Mouse (Mus musculus): ENCODE measurements around the gene Accsl. TPM values are rescaled to one million over a fixed set of nuclear protein-coding genes. Genes with fewer than 3 reads are reported as not detected.

The Accsl gene
- polyA plus RNA-seq, 1 experiment from 2014 or later = not detected

DNA sequence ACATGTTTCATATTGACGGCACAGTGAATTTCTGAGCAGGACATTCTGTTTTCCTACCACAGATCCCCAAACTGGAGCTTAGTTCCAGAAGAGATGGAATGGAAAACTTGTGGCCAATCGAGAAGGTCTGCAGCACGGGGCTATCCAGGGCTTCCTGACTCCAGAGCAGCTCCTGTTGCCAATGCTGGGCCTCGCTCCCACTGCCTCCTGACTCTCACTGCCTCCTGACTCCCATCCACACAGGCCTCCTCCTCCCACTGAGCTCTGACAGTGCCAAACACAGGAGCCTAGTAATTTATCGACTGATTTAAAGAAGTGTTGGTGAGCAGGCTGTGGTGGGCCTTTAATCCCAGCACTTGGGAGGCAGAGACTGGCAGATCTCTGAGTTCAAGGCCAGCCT is 60.9 kb downstream of the Accsl start:
- Histone ChIP-seq H3K4me1 (replicated peaks; ENCODE audit: insufficient read depth, low read length) (no peaks in the 10 kb centered on the region), H3K4me2 (ENCODE audit: low read length) (no peak overlapping the region), H3K27ac (no peak overlapping the region), H3K36me3 (ENCODE audit: insufficient read depth, low read length) (peaks cover 40% of the 10 kb centered on the region), H3K4me3 (replicated peaks; ENCODE audit: low read depth, low read length) (no peak overlapping the region), H3K9me3 (replicated peaks; ENCODE audit: low read length) (no peaks in the 10 kb centered on the region), H3K9ac (ENCODE audit: low read depth, low read length) (no peak overlapping the region), H3K27me3 (ENCODE audit: insufficient read depth, low read length) (no peaks in the 10 kb centered on the region)
- no peak for TF ChIP-seq CTCF (IDR thresholded peaks at IDR 0.05; ENCODE audit: low read depth)
- 81% methylated on average over 5 of the region's 5 CpGs for WGBS
- ATAC-seq (replicated peaks; ENCODE audit: low FRiP score, low read depth) (no peak), DNase-seq (ENCODE audit: low spot score) (no peak)

DNA sequence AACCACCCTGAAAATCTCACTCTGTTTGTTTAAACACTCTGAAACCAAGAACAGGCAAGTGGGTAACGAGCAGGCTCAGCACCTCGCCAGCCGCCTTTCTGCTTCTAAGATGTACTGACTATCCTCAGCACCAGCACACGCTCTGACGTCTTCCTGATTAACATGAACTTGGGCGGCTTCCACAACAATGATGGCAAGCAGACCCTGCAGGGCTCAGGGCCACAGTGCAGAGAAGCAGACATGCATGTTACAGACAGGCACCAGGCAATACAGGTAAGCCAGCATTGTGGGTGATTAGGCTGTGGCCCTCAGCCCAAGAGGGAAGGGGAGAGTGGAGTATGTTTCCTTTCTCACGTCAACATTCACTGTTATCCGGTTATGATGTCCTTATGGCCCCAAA is 61.5 kb downstream of the Accsl start:
- no peak for DNase-seq (ENCODE audit: low spot score)
- no peak for TF ChIP-seq CTCF (IDR thresholded peaks at IDR 0.05; ENCODE audit: low read depth)
- H3K36me3 ChIP-seq (ENCODE audit: insufficient read depth, low read length) = peaks cover 42% of the 10 kb centered on the region

DNA sequence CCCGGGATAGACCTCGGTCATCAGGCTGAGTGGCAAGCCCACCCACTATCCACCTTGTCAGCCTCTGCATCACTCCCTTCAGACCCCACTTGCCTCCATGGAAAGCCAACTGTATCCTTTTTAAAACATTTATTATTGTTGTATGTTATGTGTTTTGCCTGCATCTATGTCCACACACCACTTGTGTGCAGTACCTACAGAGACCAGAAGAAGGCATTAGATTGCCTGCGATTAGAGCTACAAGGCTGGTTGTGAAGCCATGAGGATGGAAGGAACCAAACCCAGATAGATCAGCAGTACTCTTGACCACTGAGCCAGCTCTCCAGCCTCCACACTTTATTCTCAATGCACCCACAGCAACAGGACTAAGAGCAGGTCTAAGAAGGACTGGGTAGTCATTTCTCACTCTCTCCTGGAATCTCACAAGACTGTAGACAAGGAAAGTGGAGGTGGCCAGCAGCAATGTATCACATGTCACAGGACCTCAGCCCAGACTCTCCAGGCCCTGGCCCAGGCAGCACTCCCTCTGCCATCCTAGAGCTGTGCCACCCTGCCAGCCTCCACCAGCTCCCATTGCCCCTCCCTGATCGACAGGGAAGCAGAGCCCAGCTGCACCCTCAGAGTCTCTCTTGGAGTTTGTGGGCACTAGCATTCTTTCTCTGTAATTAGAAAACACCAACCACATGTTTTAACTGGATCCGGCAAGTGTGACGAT is 62.3 kb downstream of the Accsl start:
- Histone ChIP-seq H3K27me3 (ENCODE audit: insufficient read depth, low read length) (no peaks in the 10 kb centered on the region), H3K4me1 (replicated peaks; ENCODE audit: insufficient read depth, low read length) (no peaks in the 10 kb centered on the region), H3K4me3 (replicated peaks; ENCODE audit: low read depth, low read length) (no peak overlapping the region), H3K9ac (ENCODE audit: low read depth, low read length) (no peak overlapping the region), H3K36me3 (ENCODE audit: insufficient read depth, low read length) (peaks cover 47% of the 10 kb centered on the region), H3K4me2 (ENCODE audit: low read length) (no peak overlapping the region), H3K9me3 (replicated peaks; ENCODE audit: low read length) (no peaks in the 10 kb centered on the region), H3K27ac (no peak overlapping the region)
- DNase-seq (ENCODE audit: low spot score) = no peak
- peak; percentile 29; the same call in 1 of the 2 replicates for TF ChIP-seq CTCF (IDR thresholded peaks at IDR 0.05; ENCODE audit: low read depth)
- ATAC-seq (replicated peaks; ENCODE audit: low FRiP score, low read depth) = no peak
- WGBS = 89% methylated on average over 6 of the region's 6 CpGs

More for the DNA sequence above, 61.5 kb downstream of the Accsl start:
- Histone ChIP-seq H3K27me3 (ENCODE audit: insufficient read depth, low read length) (no peaks in the 10 kb centered on the region), H3K4me3 (replicated peaks; ENCODE audit: low read depth, low read length) (no peak overlapping the region), H3K4me1 (replicated peaks; ENCODE audit: insufficient read depth, low read length) (no peaks in the 10 kb centered on the region), H3K9ac (ENCODE audit: low read depth, low read length) (no peak overlapping the region), H3K4me2 (ENCODE audit: low read length) (no peak overlapping the region), H3K9me3 (replicated peaks; ENCODE audit: low read length) (no peaks in the 10 kb centered on the region), H3K27ac (no peak overlapping the region)
- no peak for ATAC-seq (replicated peaks; ENCODE audit: low FRiP score, low read depth)
- 80% methylated on average over 8 of the region's 8 CpGs for WGBS

DNA sequence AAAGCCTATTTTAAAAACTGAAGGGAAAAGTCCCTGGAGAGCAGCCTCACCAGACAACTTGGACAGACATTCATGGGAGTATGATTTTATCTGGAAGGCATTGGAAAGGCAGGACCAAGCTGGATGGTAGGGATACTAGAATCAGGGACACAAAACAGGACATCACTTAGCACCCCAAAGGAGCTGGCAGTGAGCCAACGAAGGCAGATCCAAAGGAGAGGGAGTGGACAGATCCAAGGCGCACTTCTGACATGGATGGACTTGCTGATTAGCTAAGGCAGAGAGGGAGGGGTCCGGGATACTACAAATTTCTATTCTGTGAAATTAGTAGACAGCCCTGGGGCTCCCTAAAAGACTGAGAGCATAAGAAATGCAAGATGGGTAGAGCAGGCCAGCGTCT is 63.4 kb downstream of the Accsl start:
- Histone ChIP-seq H3K36me3 (ENCODE audit: insufficient read depth, low read length) (peaks cover 43% of the 10 kb centered on the region), H3K27ac (no peak overlapping the region), H3K4me1 (replicated peaks; ENCODE audit: insufficient read depth, low read length) (no peaks in the 10 kb centered on the region), H3K27me3 (ENCODE audit: insufficient read depth, low read length) (no peaks in the 10 kb centered on the region), H3K4me3 (replicated peaks; ENCODE audit: low read depth, low read length) (no peak overlapping the region), H3K9me3 (replicated peaks; ENCODE audit: low read length) (no peaks in the 10 kb centered on the region), H3K4me2 (ENCODE audit: low read length) (no peak overlapping the region), H3K9ac (ENCODE audit: low read depth, low read length) (no peak overlapping the region)
- TF ChIP-seq CTCF (IDR thresholded peaks at IDR 0.05; ENCODE audit: low read depth) = no peak
- ATAC-seq (replicated peaks; ENCODE audit: low FRiP score, low read depth) (no peak), DNase-seq (ENCODE audit: low spot score) (no peak)
- 90% methylated on average over 4 of the region's 4 CpGs for WGBS

Other genes starting within 250 kb of the Accsl start
- gene Alx4, start 226.8 kb downstream of the Accsl start, polyA plus RNA-seq (2015; fragmentation: Nextera tagmentation; extraction: Ambion mirVana) = 0.13 and 0.19 TPM in 2 replicates
- 109 and 111 TPM in 2 replicates for gene Ext2, start 46.6 kb downstream of the Accsl start, polyA plus RNA-seq (2015; fragmentation: Nextera tagmentation; extraction: Ambion mirVana)
- gene Accs, start 19.2 kb downstream of the Accsl start, polyA plus RNA-seq (2015; fragmentation: Nextera tagmentation; extraction: Ambion mirVana) = 7.6 and 9.9 TPM in 2 replicates
- gene Gm13889, start 88.0 kb upstream of the Accsl start, polyA plus RNA-seq (2015; fragmentation: Nextera tagmentation; extraction: Ambion mirVana) = 22.2 and 24.8 TPM in 2 replicates
- not detected in 2 replicates for gene Gm27027, start 127.2 kb upstream of the Accsl start, polyA plus RNA-seq (2015; fragmentation: Nextera tagmentation; extraction: Ambion mirVana)
- gene Alkbh3, start 141.7 kb upstream of the Accsl start, polyA plus RNA-seq (2015; fragmentation: Nextera tagmentation; extraction: Ambion mirVana) = 74.9 and 75.0 TPM in 2 replicates

Measured in kidney, postnatal 0 days (tissue).